Mouse (Mus musculus): ENCODE measurements around the gene Prr7.

DNA sequence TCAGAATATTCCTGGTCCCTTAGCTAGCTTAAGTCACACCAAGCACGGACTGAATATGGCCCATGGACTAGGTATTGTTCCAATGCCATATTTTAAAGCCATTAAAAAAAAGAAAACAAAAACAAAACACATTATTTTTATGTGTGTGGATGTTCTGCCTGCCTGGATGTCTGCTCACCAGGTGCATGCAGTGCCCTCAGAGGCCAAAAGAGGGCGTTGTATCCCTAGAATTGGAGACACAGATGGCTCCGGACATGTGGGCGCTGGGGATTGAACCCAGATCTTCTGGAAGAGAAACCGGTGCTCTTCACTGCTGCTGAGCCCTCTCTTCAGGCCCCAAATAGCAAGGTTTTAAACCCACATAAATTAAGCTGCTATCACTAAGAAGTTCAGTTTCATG lies 14.0 kb downstream of the Prr7 start:
- TF ChIP-seq CTCF (IDR thresholded peaks at IDR 0.05; ENCODE audit: borderline replicate concordance, extremely low read depth, insufficient read depth, insufficient read length) (peak; percentile 62; the same call in 1 of the 2 replicates), POLR2A (IDR thresholded peaks at IDR 0.05; ENCODE audit: borderline replicate concordance, extremely low read depth, insufficient read depth, insufficient read length, poor library complexity, severe bottlenecking) (no peak)

All from brain, embryonic 14.5 days (tissue).